Mouse (Mus musculus): ENCODE data around the gene Hlx.

- no peak for TF ChIP-seq TBP (IDR thresholded peaks at IDR 0.05; ENCODE audit: low read depth, low read length)
- no peak for TF ChIP-seq CHD1 (IDR thresholded peaks at IDR 0.05; ENCODE audit: low read depth, low read length)
- no peak for TF ChIP-seq CTCF (IDR thresholded peaks at IDR 0.05 in 2 of 3, conservative IDR thresholded peaks at IDR 0.05 in 1 of 3; ENCODE audit: control insufficient read depth in 1 of 3, insufficient read depth in 1 of 3, low read depth in 2 of 3, low read length in 3 of 3, poor library complexity in 1 of 3, severe bottlenecking in 1 of 3)
- no peak for TF ChIP-seq UBTF (IDR thresholded peaks at IDR 0.05; ENCODE audit: borderline replicate concordance, insufficient read depth, low read depth, low read length)
- no peak for TF ChIP-seq ETS1 (IDR thresholded peaks at IDR 0.05; ENCODE audit: low read depth, low read length)
- TF ChIP-seq ELF1 (IDR thresholded peaks at IDR 0.05; ENCODE audit: low read depth, low read length), result no peak
- TF ChIP-seq CHD2 (IDR thresholded peaks at IDR 0.05; ENCODE audit: low read length), result no peak
- no peak for TF ChIP-seq ZNF384 (IDR thresholded peaks at IDR 0.05; ENCODE audit: low read depth, low read length)
- no peak for TF ChIP-seq GATA1 (IDR thresholded peaks at IDR 0.05; ENCODE audit: low read depth, low read length)
- no peak for TF ChIP-seq EP300 (IDR thresholded peaks at IDR 0.05; ENCODE audit: low read depth in 1 of 2, low read length in 2 of 2)
- no peak for TF ChIP-seq GABPA (IDR thresholded peaks at IDR 0.05; ENCODE audit: low read depth, low read length)
- no peak for TF ChIP-seq POLR2A (IDR thresholded peaks at IDR 0.05; ENCODE audit: control insufficient read depth in 1 of 2, insufficient read depth in 1 of 2, low read depth in 1 of 2, low read length in 2 of 2, poor library complexity in 1 of 2)
- no peak for TF ChIP-seq BHLHE40 (IDR thresholded peaks at IDR 0.05; ENCODE audit: borderline replicate concordance, low read depth, low read length)
These were observed 15.3 kb downstream of the Hlx start for GRCm38 (mm10) chr1:184717016-184717568.

All from MEL (cell line).